ENCODE assay signal across 9 mouse cellular contexts in the genomic region with DNA sequence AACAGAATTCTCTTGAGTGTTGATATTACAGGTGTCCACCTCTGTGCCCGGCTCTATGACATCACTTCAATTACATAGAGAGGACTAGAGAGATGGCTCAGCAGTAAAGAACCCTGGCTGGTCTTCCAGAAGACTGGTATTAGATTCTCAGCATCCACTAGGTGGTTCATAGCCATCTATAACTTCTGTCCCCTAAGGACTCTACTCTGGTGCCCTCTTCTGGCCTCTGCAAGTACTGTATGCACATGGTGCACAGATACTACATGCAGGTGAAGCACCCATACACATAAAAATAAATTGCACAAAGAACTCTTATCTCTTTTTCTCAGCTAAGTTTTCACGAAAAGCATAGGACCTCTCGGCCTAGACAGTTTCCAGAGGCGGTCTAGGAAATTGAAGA. TPM values are rescaled to one million over a fixed set of nuclear protein-coding genes. Genes with fewer than 3 reads are reported as not detected.
A peak's percentile ranks its signal among the peaks of the same experiment; 100 is the strongest.
DNase-seq lines count a peak whose midpoint lies in the region; ATAC-seq lines count a peak whose summit lies in the region.
"Had no signal": no experiment of that assay in that cellular context is flagged by ENCODE, and none has a peak within 500 bp of the region (broad histone marks: within the 10 kb centered on the region; RNA-seq: fewer than 3 reads in every experiment).

No protein-coding gene starts in this region.

- 97% methylated on average over 4 of the region's 4 CpGs for WGBS in midbrain, embryonic 14.5 days
- WGBS in midbrain, embryonic 15.5 days = 95% methylated on average over 4 of the region's 4 CpGs
- 77% methylated on average over 4 of the region's 4 CpGs for WGBS in liver, embryonic 12.5 days (ENCODE audit: insufficient replicate concordance)

- H3K4me1 ChIP-seq in midbrain, embryonic 14.5 days (ENCODE audit: control insufficient read depth, insufficient read depth, low read length) = no peaks in the 10 kb centered on the region
- H3K4me1 ChIP-seq in midbrain, embryonic 15.5 days = no peaks in the 10 kb centered on the region
- no peaks in the 10 kb centered on the region for H3K4me1 ChIP-seq in liver, embryonic 12.5 days

- H3K27ac ChIP-seq in midbrain, embryonic 14.5 days (replicated peaks; ENCODE audit: low read depth, low read length) = no peak overlapping the region
- no peak overlapping the region for H3K27ac ChIP-seq in midbrain, embryonic 15.5 days
- no peak overlapping the region for H3K27ac ChIP-seq in liver, embryonic 12.5 days
- H3K27ac ChIP-seq: liver, embryonic 15.5 days had no signal

- no peak overlapping the region for H3K9ac ChIP-seq in midbrain, embryonic 14.5 days (replicated peaks; ENCODE audit: low read length)
- no peak overlapping the region for H3K9ac ChIP-seq in midbrain, embryonic 15.5 days
- no peak overlapping the region for H3K9ac ChIP-seq in liver, embryonic 12.5 days
- H3K9ac ChIP-seq: liver, embryonic 15.5 days had no signal

- H3K27me3 ChIP-seq in midbrain, embryonic 14.5 days (ENCODE audit: control insufficient read depth, insufficient read depth, low read length) = no peaks in the 10 kb centered on the region
- H3K27me3 ChIP-seq in midbrain, embryonic 15.5 days (replicated peaks) = no peaks in the 10 kb centered on the region
- no peaks in the 10 kb centered on the region for H3K27me3 ChIP-seq in liver, embryonic 12.5 days (replicated peaks)
- H3K27me3 ChIP-seq: liver, embryonic 15.5 days had no signal

- no peaks in the 10 kb centered on the region for H3K9me3 ChIP-seq in midbrain, embryonic 14.5 days (ENCODE audit: control insufficient read depth, low read length)
- no peaks in the 10 kb centered on the region for H3K9me3 ChIP-seq in midbrain, embryonic 15.5 days
- H3K9me3 ChIP-seq in liver, embryonic 12.5 days (replicated peaks) = no peaks in the 10 kb centered on the region
- H3K9me3 ChIP-seq: liver, embryonic 15.5 days had no signal

- H3K4me2 ChIP-seq in midbrain, embryonic 14.5 days (ENCODE audit: low read length) = no peak overlapping the region
- H3K4me2 ChIP-seq in midbrain, embryonic 15.5 days = no peak overlapping the region
- H3K4me2 ChIP-seq in liver, embryonic 12.5 days = no peak overlapping the region
- H3K4me2 ChIP-seq: liver, embryonic 15.5 days had no signal

- DNase-seq in cerebellum, postnatal 10 days = peak; percentile 26 to 34
- no peak for DNase-seq in cerebellum, postnatal 36 days
- peak; percentile 14 for DNase-seq in midbrain, embryonic 14.5 days
- peak; percentile 46 to 52 for DNase-seq in thymus, postnatal 36 days
- DNase-seq in right cerebral cortex, postnatal 10 days (ENCODE audit: low spot score in 2 of 2) = no peak
- DNase-seq in layer of hippocampus, postnatal 14 days (ENCODE audit: low spot score in 2 of 2) = no peak

- no peak overlapping the region for H3K4me3 ChIP-seq in midbrain, embryonic 14.5 days (replicated peaks; ENCODE audit: low read depth, low read length)
- no peak overlapping the region for H3K4me3 ChIP-seq in midbrain, embryonic 15.5 days
- H3K4me3 ChIP-seq in liver, embryonic 12.5 days = no peak overlapping the region
- H3K4me3 ChIP-seq: liver, embryonic 15.5 days had no signal

- H3K36me3 ChIP-seq in midbrain, embryonic 14.5 days (ENCODE audit: control insufficient read depth, insufficient read depth, low read length) = peaks cover 5% of the 10 kb centered on the region; the same call in 1 of the 2 replicates
- H3K36me3 ChIP-seq in midbrain, embryonic 15.5 days (replicated peaks) = peaks cover 4% of the 10 kb centered on the region; the same call in 1 of the 2 replicates
- peaks cover 44% of the 10 kb centered on the region for H3K36me3 ChIP-seq in liver, embryonic 12.5 days

- ATAC-seq in midbrain, embryonic 14.5 days (ENCODE audit: low FRiP score, low TSS enrichment) = no peak
- ATAC-seq in midbrain, embryonic 15.5 days (replicated peaks) = no peak
- peak; percentile 55; the same call in 1 of the 2 replicates for ATAC-seq in liver, embryonic 12.5 days

RNA-seq across cellular contexts. Expression of gene Rad23b, which starts 14.5 kb away (rescaled TPM):
- polyA plus RNA-seq in midbrain, embryonic 14.5 days (2014; fragmentation: Nextera tagmentation; extraction: Ambion mirVana) = 82.0 and 83.9 TPM in 2 replicates
- 90.9 and 92.2 TPM in 2 replicates for polyA plus RNA-seq in midbrain, embryonic 15.5 days (2015; fragmentation: Nextera tagmentation; extraction: Ambion mirVana)
- 65.0 and 65.6 TPM in 2 replicates for polyA plus RNA-seq in liver, embryonic 12.5 days (2016; fragmentation: Nextera tagmentation; extraction: Ambion mirVana)
- total RNA-seq in layer of hippocampus, postnatal 14 days (2021) = 100 to 1,000 TPM; 179 to 185 TPM

Comparison
In these comparisons a context has a peak if more than half of its experiments do, and no peak if none do; other contexts are left out.
1. DNase-seq: peak in cerebellum, postnatal 10 days (2 of 2), midbrain, embryonic 14.5 days (single experiment) and thymus, postnatal 36 days (2 of 2); none in cerebellum, postnatal 36 days (0 of 2), right cerebral cortex, postnatal 10 days (0 of 2) and layer of hippocampus, postnatal 14 days (0 of 2).